Mouse (Mus musculus) embryonic fibroblast, embryonic 13.5 days (primary cell): ENCODE measurements around the gene Pcsk4.

Source experiments
- CTCF ChIP-seq: IDR thresholded peaks from 2 replicates; pipeline ENCODE4 v1.5.1; 2011; ENCODE audit warnings: mild to moderate bottlenecking, control low read depth, low read length, moderate library complexity, borderline replicate concordance; ENCODE audit not compliant: insufficient read depth
- POLR2A ChIP-seq: IDR thresholded peaks from 2 replicates; pipeline ENCODE4 v1.6.1; 2011; ENCODE audit warnings: low read depth, mild to moderate bottlenecking, control low read depth, low read length, moderate library complexity

DNA sequence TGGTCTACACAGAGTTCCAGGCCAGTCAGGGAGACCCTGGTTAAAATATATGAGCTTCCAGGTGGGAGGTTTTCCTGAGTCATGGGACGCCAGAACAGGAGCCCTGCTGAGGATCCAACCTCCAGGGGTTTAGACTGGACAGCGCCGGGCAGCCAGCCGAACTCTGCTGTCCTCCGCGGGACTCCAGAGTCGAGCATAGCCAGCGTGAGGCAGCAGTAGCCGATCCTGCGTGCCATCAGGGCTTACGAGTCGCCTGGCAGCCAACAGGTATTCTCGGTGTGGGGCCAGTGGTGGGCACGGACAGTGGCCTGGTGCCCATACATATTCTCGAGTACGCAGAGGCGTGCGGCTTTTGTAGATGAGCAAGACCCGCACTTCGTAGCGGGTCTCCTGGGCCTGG lies 11.7 kb upstream of the Pcsk4 start:
- TF ChIP-seq CTCF = no peak
- no peak for TF ChIP-seq POLR2A
